Mouse (Mus musculus) embryo, embryonic 11 days (tissue): ENCODE measurements around the gene Eif4g1.

Source experiments
- DNase-seq: peaks from one replicate; pipeline ENCODE4 v3.0.0-alpha.2; 2015

Eif4g1 gene

GRCm38 (mm10) chr16:20726384-20726783 is 58.3 kb downstream of the Eif4g1 start:
- DNase-seq, result no peak

GRCm38 (mm10) chr16:20730293-20730711 is 62.2 kb downstream of the Eif4g1 start:
- DNase-seq, result no peak

- DNase-seq, result peak; percentile 17
Measured at GRCm38 (mm10) chr16:20731688-20732087, 63.6 kb downstream of the Eif4g1 start.

- DNase-seq, result peak; percentile 10
Measured at GRCm38 (mm10) chr16:20732251-20732924, 64.3 kb downstream of the Eif4g1 start.

- DNase-seq, result peak; percentile 82
Measured at GRCm38 (mm10) chr16:20732925-20733730, 65.0 kb downstream of the Eif4g1 start, which contains the start of gene Chrd. Chrd (plus strand) TSS chr16:20733127.

- peak; percentile 58 for DNase-seq
Measured at GRCm38 (mm10) chr16:20733731-20734730, 65.9 kb downstream of the Eif4g1 start, which contains the start of gene Thpo. Thpo (minus strand) TSS chr16:20734511.

GRCm38 (mm10) chr16:20735651-20736050 is 67.5 kb downstream of the Eif4g1 start:
- DNase-seq, result no peak

GRCm38 (mm10) chr16:20736168-20736567 is 68.1 kb downstream of the Eif4g1 start:
- DNase-seq, result no peak

GRCm38 (mm10) chr16:20736823-20737222 is 68.7 kb downstream of the Eif4g1 start:
- no peak for DNase-seq

GRCm38 (mm10) chr16:20739845-20740244 is 71.7 kb downstream of the Eif4g1 start:
- no peak for DNase-seq
